ENCODE assay signal across 10 mouse cellular contexts in genomic region chr11:33295422-33295821, GRCm38 (mm10). TPM values are rescaled to one million over a fixed set of nuclear protein-coding genes. Genes with fewer than 3 reads are reported as not detected.
DNase-seq lines count a peak whose midpoint lies in the region; ATAC-seq and TF ChIP-seq lines count a peak whose summit lies in the region.
"Had no signal": no experiment of that assay in that cellular context is flagged by ENCODE, and none has a peak within 500 bp of the region (broad histone marks: within the 10 kb centered on the region; RNA-seq: fewer than 3 reads in every experiment).

No protein-coding gene starts in this region.

- TF ChIP-seq CTCF in kidney, adult 2 months (conservative IDR thresholded peaks at IDR 0.05; ENCODE audit: insufficient read depth, insufficient read length, low read depth, low read length), result peak; percentile 15; the same call in 1 of the 2 replicates
- peak; percentile 73 for TF ChIP-seq CTCF in stomach, postnatal 0 days (IDR thresholded peaks at IDR 0.05; ENCODE audit: low read depth)

- no peak for TF ChIP-seq POLR2A in kidney, adult 2 months (IDR thresholded peaks at IDR 0.05; ENCODE audit: low read depth, low read length)

- no peaks in the 10 kb centered on the region for H3K27me3 ChIP-seq in kidney, adult 2 months (replicated peaks; ENCODE audit: control insufficient read depth, insufficient read depth, low read length)
- H3K27me3 ChIP-seq in stomach, postnatal 0 days (ENCODE audit: control insufficient read depth, insufficient read depth, low read length), result no peaks in the 10 kb centered on the region

- H3K4me3 ChIP-seq in kidney, adult 2 months (ENCODE audit: insufficient read depth, low read depth, low read length), result no peak overlapping the region
- H3K4me3 ChIP-seq in stomach, postnatal 0 days (ENCODE audit: low read depth, low read length), result no peak overlapping the region

- ATAC-seq in CD4-positive, CD25-positive, alpha-beta regulatory T cell, adult 4 months, result no peak
- no peak for ATAC-seq in stomach, postnatal 0 days (ENCODE audit: low FRiP score, low TSS enrichment)

- no peak overlapping the region for H3K9ac ChIP-seq in stomach, postnatal 0 days (ENCODE audit: low read length)

- no peaks in the 10 kb centered on the region for H3K36me3 ChIP-seq in kidney, adult 2 months (ENCODE audit: control insufficient read depth, insufficient read depth, low read length)
- no peaks in the 10 kb centered on the region for H3K36me3 ChIP-seq in stomach, postnatal 0 days (ENCODE audit: control insufficient read depth, insufficient read depth, low read length)

- no peaks in the 10 kb centered on the region for H3K9me3 ChIP-seq in stomach, postnatal 0 days (ENCODE audit: control insufficient read depth, low read length)

- no peak overlapping the region for H3K4me2 ChIP-seq in stomach, postnatal 0 days (replicated peaks; ENCODE audit: low read depth)

- TF ChIP-seq EP300 in stomach, postnatal 0 days (optimal IDR thresholded peaks at IDR 0.05), result no peak

- no peaks in the 10 kb centered on the region for H3K4me1 ChIP-seq in kidney, adult 2 months (ENCODE audit: control insufficient read depth, insufficient read depth, low read length)
- H3K4me1 ChIP-seq in stomach, postnatal 0 days (replicated peaks; ENCODE audit: control insufficient read depth, insufficient read depth), result no peaks in the 10 kb centered on the region

- H3K27ac ChIP-seq in kidney, adult 2 months (ENCODE audit: insufficient read depth, low read depth, low read length), result no peak overlapping the region
- H3K27ac ChIP-seq in stomach, postnatal 0 days (replicated peaks), result no peak overlapping the region

- 13% methylated on average over 3 of the region's 3 CpGs for WGBS in kidney, adult 2 months
- 33% methylated on average over 3 of the region's 3 CpGs for WGBS in stomach, postnatal 0 days

- DNase-seq in CD4-positive, CD25-positive, alpha-beta regulatory T cell, adult 2 months (ENCODE audit: low read depth, low spot score), result peak; percentile 4
- DNase-seq in kidney, adult 2 months, result peak; percentile 29
- DNase-seq in kidney, adult 11 months, result no peak
- peak; percentile 14 for DNase-seq in ovary, postnatal 14 days (ENCODE audit: low spot score)
- DNase-seq in ovary, postnatal 10 days (ENCODE audit: low spot score), result no peak
- no peak for DNase-seq in stomach, postnatal 0 days (ENCODE audit: low spot score)
- DNase-seq in thymus, postnatal 4 days, result no peak
- DNase-seq: gastrocnemius, postnatal 25 days had no signal

RNA-seq across cellular contexts. Expression of gene Gm12117, which starts 18.9 kb away (rescaled TPM):
- not detected for polyA plus RNA-seq in CD4-positive, CD25-positive, alpha-beta regulatory T cell, adult 4 months (2017; shearing (Covaris generic))
- not detected in 2 replicates for polyA plus RNA-seq in kidney, adult 2 months (2012; rRNA removed)
- not detected in 2 replicates for polyA plus RNA-seq in stomach, postnatal 0 days (2015; fragmentation: Nextera tagmentation; extraction: Ambion mirVana)
- polyA plus RNA-seq: small intestine, adult 2 months had no signal

Comparison
In these comparisons a context has a peak if more than half of its experiments do, and no peak if none do; other contexts are left out.
1. DNase-seq: peak in CD4-positive, CD25-positive, alpha-beta regulatory T cell, adult 2 months (single experiment), kidney, adult 2 months (single experiment) and ovary, postnatal 14 days (single experiment); none in kidney, adult 11 months (single experiment), ovary, postnatal 10 days (single experiment), stomach, postnatal 0 days (single experiment) and thymus, postnatal 4 days (single experiment).